Mouse (Mus musculus) embryonic stem cell, embryonic (primary cell): Measurements from ENCODE around the gene B3gntl1.

Experiments
- CTCF ChIA-PET, 4 experiments: fragments of 300-600 bp in 2 of 4; fragments of 350-600 bp in 2 of 4; sonication (Branson Sonifier 250); formaldehyde crosslinking; loops; one replicate each; lab custom pipeline; 2022; ENCODE audit warnings: inconsistent platforms in 2 of 4; lab: Charles Lee
- POLR2A ChIA-PET, 4 experiments: fragments of 300-600 bp in 2 of 4; fragments of 350-600 bp in 2 of 4; sonication (Branson Sonifier 250); formaldehyde crosslinking; loops; one replicate each; lab custom pipeline; 2022; ENCODE audit warnings: antibody characterized with exemption in 4 of 4, inconsistent platforms in 1 of 4; lab: Charles Lee

B3gntl1 gene

GRCm38 (mm10) chr11:121630406-121630805, 42.5 kb downstream of the B3gntl1 start:
- ChIA-PET CTCF (interaction anchor here in 1 of 4 experiments (0.7 kb wide), 2 partner anchors 18 to 49 kb away, joined by 6 to 9 read pairs; no protein-coding TSS in a partner anchor), POLR2A (interaction anchor here in 1 of 4 experiments (1.4 kb wide), 1 partner anchor 84 kb away, joined by 3 read pairs; no protein-coding TSS in a partner anchor)

GRCm38 (mm10) chr11:121629529-121629928, 43.4 kb downstream of the B3gntl1 start:
- ChIA-PET CTCF (no interaction called here), POLR2A (interaction anchor here in 1 of 4 experiments (1.4 kb wide), 1 partner anchor 12 kb away, joined by 5 read pairs; no protein-coding TSS in a partner anchor)

GRCm38 (mm10) chr11:121627521-121627920, 45.4 kb downstream of the B3gntl1 start:
- ChIA-PET POLR2A (interaction anchor here in 2 of 4 experiments (1.1 to 1.3 kb wide), 3 partner anchors 13 to 45 kb away, joined by 3 to 4 read pairs (median 3); partner anchors contain the start of gene B3gntl1 (in 1 of the 2)), CTCF (interaction anchor here in 1 of 4 experiments (0.8 kb wide), 1 partner anchor 181 kb away, joined by 3 read pairs; no protein-coding TSS in a partner anchor)

- ChIA-PET CTCF (no interaction called here), POLR2A (interaction anchor here in 1 of 4 experiments (1.2 kb wide), 1 partner anchor 11 kb away, joined by 8 read pairs; no protein-coding TSS in a partner anchor)
These were observed 47.9 kb downstream of the B3gntl1 start for GRCm38 (mm10) chr11:121625007-121625406.

GRCm38 (mm10) chr11:121617371-121617770, 55.6 kb downstream of the B3gntl1 start:
- POLR2A ChIA-PET = interaction anchor here in 2 of 4 experiments (0.7 to 2.7 kb wide), 6 partner anchors 10 to 56 kb away, joined by 3 to 10 read pairs (median 3); partner anchors contain the start of gene B3gntl1 (in 1 of the 2)
- CTCF ChIA-PET = no interaction called here

GRCm38 (mm10) chr11:121616501-121616900, 56.5 kb downstream of the B3gntl1 start:
- CTCF ChIA-PET = no interaction called here
- POLR2A ChIA-PET = interaction anchor here in 2 of 4 experiments (0.7 to 2.7 kb wide), 4 partner anchors 9 to 57 kb away, joined by 3 to 10 read pairs (median 3); partner anchors contain the start of gene B3gntl1 (in 1 of the 2)

- POLR2A ChIA-PET = interaction anchor here in 2 of 4 experiments (0.6 to 2.7 kb wide), 2 partner anchors 19 to 57 kb away, joined by 3 to 10 read pairs; partner anchors contain the start of gene B3gntl1 (in 1 of the 2)
- CTCF ChIA-PET = no interaction called here
These were observed 56.9 kb downstream of the B3gntl1 start for GRCm38 (mm10) chr11:121615961-121616485.

GRCm38 (mm10) chr11:121610976-121611375, 62.0 kb downstream of the B3gntl1 start:
- ChIA-PET CTCF (interaction anchor here in 3 of 4 experiments (0.6 to 0.8 kb wide), 4 partner anchors 43 to 549 kb away, joined by 3 to 5 read pairs (median 4); no protein-coding TSS in a partner anchor), POLR2A (interaction anchor here in 3 of 4 experiments (0.6 to 2.8 kb wide), 12 partner anchors 8 to 1915 kb away, joined by 3 to 11 read pairs (median 4); partner anchors contain the start of genes B3gntl1 (in 2 of the 3) and Tbcd (in 1 of the 3))

- ChIA-PET POLR2A (interaction anchor here in 2 of 4 experiments (0.6 to 1.1 kb wide), 3 partner anchors 9 to 22 kb away, joined by 3 read pairs; no protein-coding TSS in a partner anchor), CTCF (no interaction called here)
These were observed 67.3 kb downstream of the B3gntl1 start for GRCm38 (mm10) chr11:121605604-121606003.

GRCm38 (mm10) chr11:121601422-121601821, 71.5 kb downstream of the B3gntl1 start:
- ChIA-PET POLR2A (interaction anchor here in 3 of 4 experiments (0.6 to 1.0 kb wide), 4 partner anchors 9 to 85 kb away, joined by 3 read pairs; partner anchors contain the start of gene B3gntl1 (in 1 of the 3)), CTCF (no interaction called here)

- CTCF ChIA-PET = no interaction called here
- POLR2A ChIA-PET = interaction anchor here in 1 of 4 experiments (2.5 kb wide), 1 partner anchor 13 kb away, joined by 11 read pairs; no protein-coding TSS in a partner anchor
These were observed 75.7 kb downstream of the B3gntl1 start for GRCm38 (mm10) chr11:121597254-121597653.

- ChIA-PET POLR2A (interaction anchor here in 1 of 4 experiments (1.2 to 1.8 kb wide), 2 partner anchors 8 to 16 kb away, joined by 3 to 5 read pairs; no protein-coding TSS in a partner anchor), CTCF (interaction anchor here in 2 of 4 experiments (0.8 to 1.4 kb wide), 2 partner anchors 106 to 728 kb away, joined by 5 to 15 read pairs; no protein-coding TSS in a partner anchor)
These were observed 91.1 kb downstream of the B3gntl1 start for GRCm38 (mm10) chr11:121581856-121582255.
